Mouse (Mus musculus) gastrocnemius, postnatal 10 days (tissue): ENCODE data around the gene Clock. TPM values are rescaled to one million over a fixed set of nuclear protein-coding genes. Genes with fewer than 3 reads are reported as not detected.
A peak's percentile ranks its signal among the peaks of the same experiment; 100 is the strongest.

ENCODE experiments used
- DNase-seq: peaks from one replicate; pipeline ENCODE4 v3.0.0; 2021; ENCODE audit warnings: mixed read lengths
- long read RNA-seq, 2 experiments: library from polyadenylated mRNA; stranded (forward); transcript quantifications; one replicate each; pipeline ENCODE4 v2.0.0; 2021
- total RNA-seq, 2 experiments: library from RNA; stranded (reverse); gene quantifications; 2 replicates each; pipeline ENCODE4 v1.2.3; 2021

Clock gene
- 10 to 100 TPM; 14.1 to 19.6 TPM for total RNA-seq
- long read RNA-seq, experiment 1, full-length matches to known transcripts, result 1 of 8 reads
- long read RNA-seq, experiment 1, partial matches to known transcripts, result 0 of 8 reads
- long read RNA-seq, experiment 1, other reads (novel, unspliced or antisense), result 7 of 8 reads
- long read RNA-seq, experiment 2, full-length matches to known transcripts, result 2 of 9 reads
- long read RNA-seq, experiment 2, partial matches to known transcripts, result 1 of 9 reads
- long read RNA-seq, experiment 2, other reads (novel, unspliced or antisense), result 6 of 9 reads

- DNase-seq, result peak; percentile 92
Measured at GRCm38 (mm10) chr5:76304452-76305341, at the start of gene Clock. Gene Clock, minus strand, starts transcription at chr5:76304792.

- DNase-seq, result no peak
Measured at GRCm38 (mm10) chr5:76351953-76352611, 47.5 kb upstream of the Clock start.

- DNase-seq, result no peak
Measured at GRCm38 (mm10) chr5:76351537-76351936, 46.9 kb upstream of the Clock start.

- DNase-seq, result peak; percentile 12
Measured at GRCm38 (mm10) chr5:76346137-76346536, 41.5 kb upstream of the Clock start.

- DNase-seq, result no peak
Measured at GRCm38 (mm10) chr5:76340931-76341330, 36.3 kb upstream of the Clock start.

GRCm38 (mm10) chr5:76337100-76337499, 32.5 kb upstream of the Clock start:
- no peak for DNase-seq

- no peak for DNase-seq
Measured at GRCm38 (mm10) chr5:76333833-76334232, 29.2 kb upstream of the Clock start.

- DNase-seq, result no peak
Measured at GRCm38 (mm10) chr5:76330953-76331352, 26.4 kb upstream of the Clock start, which contains the start of gene Pdcl2. Gene Pdcl2, minus strand, starts transcription at chr5:76331156.

GRCm38 (mm10) chr5:76327296-76327695, 22.7 kb upstream of the Clock start:
- no peak for DNase-seq

- no peak for DNase-seq
Measured at GRCm38 (mm10) chr5:76325113-76325512, 20.5 kb upstream of the Clock start.

GRCm38 (mm10) chr5:76321249-76322196, 16.9 kb upstream of the Clock start:
- DNase-seq, result no peak

- DNase-seq, result no peak
Measured at GRCm38 (mm10) chr5:76308206-76308605, 3.6 kb upstream of the Clock start.

GRCm38 (mm10) chr5:76306261-76306660, 1.7 kb upstream of the Clock start:
- DNase-seq, result no peak

- DNase-seq, result no peak
Measured at GRCm38 (mm10) chr5:76305616-76306015, 1.0 kb upstream of the Clock start.

GRCm38 (mm10) chr5:76303745-76304451, 694 bp downstream of the Clock start:
- DNase-seq, result peak; percentile 92

GRCm38 (mm10) chr5:76303379-76303744, 1.2 kb downstream of the Clock start:
- no peak for DNase-seq

GRCm38 (mm10) chr5:76302009-76302408, 2.6 kb downstream of the Clock start:
- no peak for DNase-seq

GRCm38 (mm10) chr5:76289234-76289691, 15.3 kb downstream of the Clock start:
- DNase-seq, result no peak

- DNase-seq, result no peak
Measured at GRCm38 (mm10) chr5:76288256-76288655, 16.3 kb downstream of the Clock start.

- DNase-seq, result no peak
Measured at GRCm38 (mm10) chr5:76287062-76287461, 17.5 kb downstream of the Clock start.

GRCm38 (mm10) chr5:76285699-76286098, 18.9 kb downstream of the Clock start:
- no peak for DNase-seq
